Mouse (Mus musculus) adrenal gland, adult 18-20 months (tissue): ENCODE results near the gene Nif3l1. TPM values are rescaled to one million over a fixed set of nuclear protein-coding genes. Genes with fewer than 3 reads are reported as not detected.
A peak's percentile ranks its signal among the peaks of the same experiment; 100 is the strongest.

Experiments
- DNase-seq, 2 experiments: peaks; one replicate each; pipeline ENCODE4 v3.0.0; 2021 to 2022; ENCODE audit warnings: low spot score in 2 of 2
- long read RNA-seq, 2 experiments: library from polyadenylated mRNA; stranded (forward); transcript quantifications; one replicate each; pipeline ENCODE4 v2.0.0; 2021
- total RNA-seq, 2 experiments: library from RNA; stranded (reverse); gene quantifications; 1 replicate in 1 of 2; 2 replicates in 1 of 2; pipeline ENCODE4 v1.2.3; 2021

The Nif3l1 gene
- 10 to 100 TPM; 15.6 to 17.7 TPM for total RNA-seq
- long read RNA-seq, experiment 1, transcript Nif3l1-201 (7 exons, 3,769 nt): major isoform, 7 of 8 reads
- long read RNA-seq, experiment 1, partial matches to known transcripts: 0 of 8 reads
- long read RNA-seq, experiment 1, other reads (novel, unspliced or antisense): 0 of 8 reads
- long read RNA-seq, experiment 2, transcript Nif3l1-201 (7 exons, 3,769 nt): major isoform, 26 of 32 reads
- long read RNA-seq, experiment 2, partial matches to known transcripts: 0 of 32 reads
- long read RNA-seq, experiment 2, other reads (novel, unspliced or antisense): 2 of 32 reads

- peak; percentile 67 to 71 for DNase-seq
Observed at GRCm38 (mm10) chr1:58445143-58445722, at the start of gene Nif3l1, which contains the start of gene Ppil3. Gene Nif3l1 (plus strand): TSS chr1:58445151. Gene Ppil3 (minus strand): TSS chr1:58445486.

GRCm38 (mm10) chr1:58395341-58395740 lies 49.6 kb upstream of the Nif3l1 start:
- no peak for DNase-seq

GRCm38 (mm10) chr1:58396179-58396578 lies 48.8 kb upstream of the Nif3l1 start:
- no peak for DNase-seq

GRCm38 (mm10) chr1:58397731-58398130 lies 47.2 kb upstream of the Nif3l1 start:
- no peak for DNase-seq

- no peak for DNase-seq
Observed at GRCm38 (mm10) chr1:58401396-58401795, 43.6 kb upstream of the Nif3l1 start.

GRCm38 (mm10) chr1:58403745-58404144 lies 41.2 kb upstream of the Nif3l1 start:
- DNase-seq: no peak

- DNase-seq: no peak
Observed at GRCm38 (mm10) chr1:58407321-58407720, 37.6 kb upstream of the Nif3l1 start.

GRCm38 (mm10) chr1:58408141-58408540 lies 36.8 kb upstream of the Nif3l1 start:
- DNase-seq: no peak

- no peak for DNase-seq
Observed at GRCm38 (mm10) chr1:58409553-58410197, 35.3 kb upstream of the Nif3l1 start.

- DNase-seq: no peak
Observed at GRCm38 (mm10) chr1:58410198-58410588, 34.8 kb upstream of the Nif3l1 start.

GRCm38 (mm10) chr1:58410776-58411175 lies 34.2 kb upstream of the Nif3l1 start:
- no peak for DNase-seq

- no peak for DNase-seq
Observed at GRCm38 (mm10) chr1:58415442-58415841, 29.5 kb upstream of the Nif3l1 start.

GRCm38 (mm10) chr1:58416048-58416447 lies 28.9 kb upstream of the Nif3l1 start:
- DNase-seq: no peak

GRCm38 (mm10) chr1:58420032-58420431 lies 24.9 kb upstream of the Nif3l1 start:
- no peak for DNase-seq

- no peak for DNase-seq
Observed at GRCm38 (mm10) chr1:58420961-58421360, 24.0 kb upstream of the Nif3l1 start.

GRCm38 (mm10) chr1:58422879-58423278 lies 22.1 kb upstream of the Nif3l1 start:
- no peak for DNase-seq

- peak; percentile 98 to 99 for DNase-seq
Observed at GRCm38 (mm10) chr1:58423371-58424248, 21.3 kb upstream of the Nif3l1 start, which contains the start of gene Clk1. Gene Clk1 (minus strand): TSS chr1:58424066.

GRCm38 (mm10) chr1:58424551-58424950 lies 20.4 kb upstream of the Nif3l1 start:
- DNase-seq: no peak

- DNase-seq: no peak
Observed at GRCm38 (mm10) chr1:58444691-58445090, 260 bp upstream of the Nif3l1 start.

- no peak for DNase-seq
Observed at GRCm38 (mm10) chr1:58445861-58446260, 910 bp downstream of the Nif3l1 start.

- no peak for DNase-seq
Observed at GRCm38 (mm10) chr1:58447766-58448165, 2.8 kb downstream of the Nif3l1 start.
